Mouse (Mus musculus) hindbrain, embryonic 10.5 days (tissue): Measurements from ENCODE around the gene Zfp324. TPM values are rescaled to one million over a fixed set of nuclear protein-coding genes. Genes with fewer than 3 reads are reported as not detected.
"Not testable (repeated sequence)": the region's sequence is repeated elsewhere in the genome, so short reads cannot be mapped to it uniquely, and the experiment has no call there.

ENCODE experiments used
- DNase-seq: peaks from one replicate; pipeline ENCODE4 v3.0.0-alpha.2; 2017; ENCODE audit warnings: low spot score
- H3K27ac ChIP-seq: fragments of 300-500 bp; sonication (generic); 2 replicates; pipeline ENCODE4 v1.5.1; 2016; ENCODE audit warnings: mild to moderate bottlenecking, moderate library complexity
- H3K27me3 ChIP-seq: fragments of 300-500 bp; sonication (generic); 2 replicates; pipeline ENCODE4 v1.6.1; 2016; ENCODE audit warnings: mild to moderate bottlenecking; ENCODE audit not compliant: poor library complexity, insufficient read depth, severe bottlenecking
- H3K36me3 ChIP-seq: fragments of 300-500 bp; sonication (generic); 2 replicates; pipeline ENCODE4 v1.6.1; 2016; ENCODE audit warnings: mild to moderate bottlenecking, moderate library complexity
- H3K4me1 ChIP-seq: fragments of 300-500 bp; sonication (generic); replicated peaks from 2 replicates; pipeline ENCODE4 v1.6.1; 2016; ENCODE audit warnings: mild to moderate bottlenecking
- H3K4me3 ChIP-seq: fragments of 300-500 bp; sonication (generic); 2 replicates; pipeline ENCODE4 v1.5.1; 2016; ENCODE audit warnings: mild to moderate bottlenecking, moderate library complexity
- H3K9me3 ChIP-seq: fragments of 300-500 bp; sonication (generic); 2 replicates; pipeline ENCODE4 v1.6.1; 2016; ENCODE audit warnings: mild to moderate bottlenecking, moderate library complexity
- WGBS: fragments of 180-500 bp; shearing (Covaris S2); methylation state at CpG from one replicate; pipeline ENCODE4 v1.1.7; 2016; 5-methylcytosine and 5-hydroxymethylcytosine counted together
- polyA plus RNA-seq: library from polyadenylated mRNA; unstranded; fragments of >200 nt; fragmentation: Nextera tagmentation; extraction: Ambion mirVana; gene quantifications from 2 replicates; pipeline ENCODE4 v1.2.1, GENCODE M21; 2016

Gene Zfp324
- 11.8 and 12.7 TPM in 2 replicates for polyA plus RNA-seq

DNA sequence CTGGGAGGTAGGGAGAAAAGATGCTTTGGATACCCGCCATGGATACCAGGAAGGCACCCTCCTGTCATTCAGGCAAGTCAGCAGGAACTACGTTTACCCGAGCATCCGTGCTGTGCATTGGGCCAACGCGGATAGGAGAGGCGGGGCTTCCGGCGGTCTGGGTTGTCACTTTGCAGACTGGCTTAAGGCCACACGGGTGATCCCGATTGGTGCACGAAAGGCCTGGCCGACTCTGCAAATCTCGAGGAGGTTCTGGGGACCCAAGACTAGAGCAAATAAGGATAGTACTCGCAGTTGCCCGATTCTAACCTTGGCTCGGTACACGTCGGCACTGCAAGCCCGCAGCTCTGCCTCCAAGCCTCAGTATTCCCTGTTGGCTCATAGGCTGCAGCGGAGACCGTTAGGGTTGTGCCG lies at the start of gene Zfp324:
Zfp324 (plus strand) TSS at position 161 of the 414 bp plus-strand sequence.
- Histone ChIP-seq H3K27ac (peak within 1 kb of the TSS; percentile 95), H3K27me3 (no peaks in the 10 kb centered on the region), H3K4me3 (peak within 1 kb of the TSS; percentile 90), H3K9me3 (no peaks in the 10 kb centered on the region), H3K4me1 (peaks cover 31% of the 10 kb centered on the region), H3K36me3 (peaks cover 22% of the 10 kb centered on the region)
- DNase-seq, result peak; percentile 89
- under 1% methylated on average over 23 of the region's 23 CpGs for WGBS

GRCm38 (mm10) chr7:12920495-12920894 lies 45.1 kb upstream of the Zfp324 start:
- H3K4me1 ChIP-seq, result peaks cover 17% of the 10 kb centered on the region
- not testable (repeated sequence) for DNase-seq, H3K9me3 ChIP-seq, H3K27me3 ChIP-seq, H3K27ac ChIP-seq
- peaks cover 26% of the 10 kb centered on the region for H3K36me3 ChIP-seq
- H3K4me3 ChIP-seq, result peak overlapping the region; percentile 24; the same call in 1 of the 2 replicates
- 87% methylated on average over 7 of the region's 8 CpGs for WGBS

GRCm38 (mm10) chr7:12921318-12921704 lies 44.3 kb upstream of the Zfp324 start:
- Histone ChIP-seq H3K36me3 (peaks cover 35% of the 10 kb centered on the region), H3K4me3 (peak overlapping the region; percentile 86), H3K27ac (peak overlapping the region; percentile 94), H3K9me3 (no peaks in the 10 kb centered on the region), H3K4me1 (peaks cover 17% of the 10 kb centered on the region), H3K27me3 (peaks cover 15% of the 10 kb centered on the region)
- DNase-seq, result no peak
- 0% methylated on average over 3 of the region's 3 CpGs for WGBS

DNA sequence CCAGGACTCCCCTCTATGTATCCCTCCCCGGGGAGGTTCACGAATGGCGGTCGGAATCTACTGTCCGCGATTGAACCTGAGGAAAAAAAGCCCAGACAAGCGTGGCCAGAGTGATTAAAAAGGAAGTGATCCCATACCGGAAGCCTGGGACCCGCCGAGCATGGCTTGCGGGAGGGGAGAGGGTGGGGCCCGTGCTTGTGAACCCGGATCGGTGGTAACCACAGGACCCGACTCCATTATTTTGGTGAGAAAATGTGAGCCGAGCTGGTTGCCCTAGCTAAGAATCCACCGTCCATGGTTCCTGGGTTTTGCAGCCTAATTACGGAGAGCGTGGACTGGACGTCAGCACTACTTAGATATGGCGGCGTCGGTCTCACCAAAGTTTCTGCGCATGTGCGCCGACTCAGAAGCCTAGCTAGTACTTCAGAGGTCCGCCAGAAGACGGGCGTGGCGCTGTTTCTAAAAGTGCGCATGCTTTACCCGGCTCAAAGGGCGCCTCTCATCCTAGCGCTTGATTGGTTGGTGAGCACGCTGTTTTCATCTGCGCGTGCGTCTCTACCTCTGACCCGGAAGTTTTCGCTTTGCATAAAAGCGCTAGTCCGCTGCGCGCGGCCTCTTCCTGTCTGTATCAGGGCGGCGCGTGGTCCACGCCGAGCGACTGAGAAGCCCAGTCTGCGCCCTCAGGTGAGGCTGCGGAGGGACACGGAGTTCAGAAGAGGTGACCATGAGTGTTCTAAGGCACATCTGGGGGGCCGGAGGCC lies 43.8 kb upstream of the Zfp324 start, which contains the start of gene Rps5:
Rps5 (plus strand) TSS at position 586 of the 761 bp plus-strand sequence.
- no peaks in the 10 kb centered on the region for H3K9me3 ChIP-seq
- under 1% methylated on average over 55 of the region's 55 CpGs for whole genome bisulfite sequencing
- H3K27me3 ChIP-seq, result peaks cover 20% of the 10 kb centered on the region
- H3K4me3 ChIP-seq, result peak within 1 kb of the TSS; percentile 86
- peaks cover 40% of the 10 kb centered on the region for H3K36me3 ChIP-seq
- peaks cover 17% of the 10 kb centered on the region for H3K4me1 ChIP-seq
- peak within 1 kb of the TSS; percentile 94 for H3K27ac ChIP-seq
- peak; percentile 98 for DNase-seq

DNA sequence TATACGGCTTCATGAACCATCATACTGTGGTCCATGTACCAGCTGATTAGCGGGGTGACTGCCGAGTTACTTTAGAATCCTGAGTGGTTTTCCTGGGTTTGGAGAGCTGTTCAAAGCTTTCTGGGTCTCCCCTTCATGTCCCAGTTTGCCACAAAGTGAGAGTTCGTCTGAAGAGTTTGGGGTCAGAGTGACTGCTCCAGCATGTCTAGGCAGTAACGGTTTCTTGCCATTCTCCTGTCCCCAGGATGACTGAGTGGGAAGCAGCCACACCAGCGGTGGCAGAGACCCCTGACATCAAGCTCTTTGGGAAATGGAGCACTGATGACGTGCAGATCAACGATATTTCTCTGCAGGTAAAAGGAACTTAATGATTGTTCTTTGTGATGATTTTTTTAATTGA lies 42.9 kb upstream of the Zfp324 start:
- Histone ChIP-seq H3K27me3 (peaks cover 29% of the 10 kb centered on the region), H3K27ac (peak overlapping the region; percentile 94), H3K4me3 (peak overlapping the region; percentile 86), H3K9me3 (0 out of 2 replicates have a peak, but pooled peaks cover under 1% of the 10 kb centered on the region), H3K36me3 (peaks cover 46% of the 10 kb centered on the region), H3K4me1 (peaks cover 19% of the 10 kb centered on the region)
- 4% methylated on average over 8 of the region's 8 CpGs for WGBS
- no peak for DNase-seq

DNA sequence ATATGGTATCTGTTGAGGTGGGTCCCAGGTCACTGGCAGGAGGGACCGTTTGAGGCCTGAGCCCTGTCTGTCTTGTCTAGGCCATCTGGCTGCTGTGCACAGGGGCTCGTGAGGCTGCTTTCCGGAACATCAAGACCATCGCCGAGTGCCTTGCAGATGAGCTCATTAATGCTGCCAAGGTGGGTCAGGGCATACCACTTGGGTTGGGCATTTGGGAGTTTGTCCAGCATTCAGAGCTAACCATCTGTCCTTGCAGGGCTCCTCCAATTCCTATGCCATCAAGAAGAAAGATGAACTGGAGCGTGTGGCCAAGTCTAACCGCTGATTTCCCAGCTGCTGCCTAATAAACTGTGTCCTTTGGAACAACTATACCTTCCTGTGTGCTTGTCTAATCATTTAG lies 39.3 kb upstream of the Zfp324 start:
- no peak overlapping the region for H3K4me3 ChIP-seq
- H3K9me3 ChIP-seq, result 0 out of 2 replicates have a peak, but pooled peaks cover 6% of the 10 kb centered on the region
- peaks cover 23% of the 10 kb centered on the region for H3K4me1 ChIP-seq
- no peak overlapping the region for H3K27ac ChIP-seq
- H3K36me3 ChIP-seq, result peaks cover 71% of the 10 kb centered on the region
- WGBS, result 86% methylated on average over 7 of the region's 7 CpGs
- DNase-seq, result no peak
- peaks cover 48% of the 10 kb centered on the region for H3K27me3 ChIP-seq

DNA sequence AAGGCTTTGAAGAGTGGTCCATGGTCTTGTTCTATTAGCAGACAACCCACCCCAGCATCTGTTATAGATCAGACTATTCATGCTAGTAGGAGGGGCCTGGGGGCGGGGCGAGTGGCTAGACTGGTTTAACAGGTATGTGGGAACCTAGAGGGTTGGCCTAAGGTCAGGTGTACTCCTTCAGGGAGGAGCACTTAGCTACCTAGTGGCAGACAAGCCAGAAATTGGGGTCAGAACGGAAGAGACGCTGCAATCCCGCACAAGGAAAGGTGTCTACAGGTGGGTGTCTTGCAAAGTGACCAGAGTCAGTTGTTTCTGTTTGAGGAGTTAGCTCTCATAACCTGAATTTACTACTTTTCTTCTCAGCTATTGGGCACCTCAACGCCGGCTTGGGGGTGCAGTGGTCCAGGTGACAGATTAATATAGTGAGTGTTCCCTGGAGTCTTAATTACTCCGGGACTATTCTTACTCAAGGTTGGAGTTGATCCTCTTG lies 38.4 kb upstream of the Zfp324 start, which contains the start of gene Rnf225:
Rnf225 (plus strand) TSS at position 226 of the 490 bp plus-strand sequence.
- Histone ChIP-seq H3K4me3 (peak within 1 kb of the TSS; percentile 48), H3K9me3 (0 out of 2 replicates have a peak, but pooled peaks cover 6% of the 10 kb centered on the region), H3K36me3 (peaks cover 71% of the 10 kb centered on the region), H3K27me3 (peaks cover 48% of the 10 kb centered on the region), H3K4me1 (peaks cover 22% of the 10 kb centered on the region), H3K27ac (peak within 1 kb of the TSS; percentile 40; the same call in 1 of the 2 replicates)
- DNase-seq, result peak; percentile 38
- 24% methylated on average over 8 of the region's 8 CpGs for WGBS

DNA sequence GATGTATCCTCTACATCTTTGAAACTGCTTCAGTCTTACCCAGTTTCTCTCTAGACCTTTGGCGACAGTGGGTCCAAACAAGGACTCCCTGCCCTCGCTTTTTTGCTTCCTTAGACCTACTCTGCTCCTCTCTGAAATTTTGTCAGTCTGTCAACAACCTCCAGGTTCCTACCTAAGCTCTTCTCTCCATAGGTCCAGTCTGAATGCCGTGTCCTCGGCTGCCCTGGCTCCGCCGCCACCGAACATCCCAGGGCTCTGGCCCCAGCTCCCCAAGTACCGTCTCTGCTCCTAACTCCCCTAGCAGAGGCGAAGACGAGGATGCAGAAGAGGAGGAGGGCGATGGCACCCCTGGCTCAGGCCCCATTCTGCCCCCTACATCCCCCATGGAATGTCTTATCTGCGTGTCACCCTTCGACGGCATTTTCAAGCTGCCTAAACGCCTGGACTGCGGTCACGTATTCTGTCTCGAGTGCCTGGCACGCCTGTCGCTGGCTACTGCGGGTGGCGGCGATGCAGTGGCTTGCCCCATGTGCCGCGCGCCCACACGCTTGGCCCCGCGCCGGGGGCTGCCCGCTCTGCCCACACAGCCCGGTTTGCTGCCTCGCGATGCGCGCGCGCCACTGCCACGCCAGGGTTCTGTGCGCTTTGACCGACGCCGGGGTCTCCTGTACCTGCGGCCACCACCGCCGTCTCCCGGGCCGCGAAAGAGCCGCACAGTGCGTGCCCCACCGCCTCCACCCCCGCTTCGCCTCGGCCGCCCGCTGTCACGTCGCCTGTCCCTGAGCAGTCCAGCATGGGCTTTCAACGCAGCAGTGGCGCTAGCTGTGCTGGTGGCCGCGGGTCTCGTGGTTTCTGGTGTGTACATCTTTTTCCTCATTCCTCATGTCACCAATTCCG lies 37.7 kb upstream of the Zfp324 start:
- peak; percentile 48 for DNase-seq
- Histone ChIP-seq H3K9me3 (0 out of 2 replicates have a peak, but pooled peaks cover 6% of the 10 kb centered on the region), H3K4me1 (peaks cover 19% of the 10 kb centered on the region), H3K27me3 (peaks cover 48% of the 10 kb centered on the region), H3K4me3 (peak overlapping the region; percentile 48), H3K36me3 (peaks cover 70% of the 10 kb centered on the region), H3K27ac (peak overlapping the region; percentile 40; the same call in 1 of the 2 replicates)
- WGBS, result 3% methylated on average over 65 of the region's 65 CpGs

DNA sequence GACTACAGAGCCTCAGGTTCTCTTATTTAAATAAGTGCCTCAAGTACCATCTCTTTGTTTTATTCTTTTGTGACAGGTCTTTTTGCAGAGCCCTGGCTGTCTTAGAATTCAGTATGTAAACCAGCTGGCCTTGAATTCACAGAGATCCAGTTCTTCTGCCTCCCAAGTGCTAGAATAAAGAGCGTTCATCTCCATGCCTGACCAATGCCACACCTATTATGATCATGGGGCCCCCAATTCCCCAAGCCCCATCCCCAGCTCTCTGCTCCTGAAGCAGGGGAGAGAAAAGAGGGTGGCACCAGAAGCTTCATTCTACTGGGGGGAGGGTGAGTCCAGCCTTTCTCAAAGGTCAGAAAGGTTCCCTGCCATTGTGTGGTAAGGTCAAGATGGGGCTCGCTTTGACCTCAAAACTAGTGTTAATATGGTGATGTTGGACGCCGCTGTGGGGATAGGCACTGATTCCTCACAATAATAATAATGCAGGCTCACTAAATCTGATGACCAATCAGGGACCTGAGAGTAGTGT lies 32.0 kb upstream of the Zfp324 start:
- H3K4me3 ChIP-seq, result no peak overlapping the region
- H3K27ac ChIP-seq, result 0 out of 2 replicates have a peak overlapping the region, but pooled peaks have one; percentile 36
- DNase-seq, result no peak
- H3K9me3 ChIP-seq, result no peaks in the 10 kb centered on the region
- peaks cover 16% of the 10 kb centered on the region for H3K36me3 ChIP-seq
- peaks cover 9% of the 10 kb centered on the region for H3K4me1 ChIP-seq
- 52% methylated on average over 4 of the region's 4 CpGs for WGBS
- peaks cover 9% of the 10 kb centered on the region for H3K27me3 ChIP-seq

DNA sequence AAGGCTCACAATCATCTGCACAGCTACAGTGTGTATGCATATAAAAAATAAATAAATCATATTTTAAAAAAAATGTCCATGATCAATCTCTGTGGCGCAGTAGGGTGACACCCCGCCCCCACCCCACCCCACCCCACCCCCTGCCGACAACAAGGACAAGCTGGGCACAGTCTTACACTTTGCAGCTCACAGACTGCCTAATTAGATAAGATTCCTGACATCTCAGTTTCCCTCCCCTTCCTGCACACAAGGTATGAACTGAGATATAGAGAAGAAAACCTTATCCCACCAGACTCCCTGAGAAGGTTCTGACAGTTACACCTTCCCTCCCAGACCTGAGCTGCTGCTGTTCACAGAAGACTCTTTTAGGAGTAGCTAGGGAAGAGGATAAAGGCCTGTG lies 30.8 kb upstream of the Zfp324 start:
- Histone ChIP-seq H3K9me3 (no peaks in the 10 kb centered on the region), H3K4me3 (no peak overlapping the region), H3K36me3 (peaks cover 5% of the 10 kb centered on the region), H3K4me1 (peaks cover 9% of the 10 kb centered on the region), H3K27me3 (no peaks in the 10 kb centered on the region), H3K27ac (no peak overlapping the region)
- WGBS, result 83% methylated on average over 3 of the region's 3 CpGs
- DNase-seq, result no peak

- H3K36me3 ChIP-seq, H3K4me1 ChIP-seq, H3K27me3 ChIP-seq, H3K9me3 ChIP-seq, DNase-seq, H3K27ac ChIP-seq, H3K4me3 ChIP-seq: not testable (repeated sequence)
- WGBS, result 88% methylated on average over 4 of the region's 4 CpGs
Measured at GRCm38 (mm10) chr7:12937254-12937803, 28.3 kb upstream of the Zfp324 start.

DNA sequence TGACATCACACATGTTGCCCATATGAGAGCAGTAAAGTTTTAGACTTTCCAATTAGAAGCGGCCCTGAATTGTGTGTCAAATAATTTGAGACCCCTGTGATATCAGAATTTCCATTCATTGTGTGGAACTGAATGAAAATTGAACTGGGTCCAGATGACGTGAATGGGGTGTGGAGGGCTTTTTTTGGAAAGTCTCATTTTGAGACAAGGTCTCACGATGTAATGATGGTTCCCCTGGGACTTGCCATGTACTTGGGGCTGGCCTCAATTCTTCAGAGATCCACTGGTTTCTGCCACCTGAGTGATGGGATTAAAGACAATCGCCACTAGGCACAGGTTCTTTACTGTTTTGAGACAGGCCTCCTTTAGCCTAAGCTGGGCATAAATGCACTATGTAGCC lies 25.0 kb upstream of the Zfp324 start:
- Histone ChIP-seq H3K9me3 (no peaks in the 10 kb centered on the region), H3K27me3 (no peaks in the 10 kb centered on the region), H3K4me1 (no peaks in the 10 kb centered on the region), H3K4me3 (no peak overlapping the region), H3K36me3 (no peaks in the 10 kb centered on the region), H3K27ac (no peak overlapping the region)
- no peak for DNase-seq
- 86% methylated on average over 4 of the region's 4 CpGs for WGBS
